Mouse (Mus musculus): ENCODE results near the gene Chrne.
"Not testable (repeated sequence)": the region's sequence is repeated elsewhere in the genome, so short reads cannot be mapped to it uniquely, and the experiment has no call there.

Gene Chrne

GRCm38 (mm10) chr11:70583775-70584174 lies 35.2 kb downstream of the Chrne start:
- no peak for DNase-seq (ENCODE audit: low read depth)

GRCm38 (mm10) chr11:70583022-70583714 lies 35.8 kb downstream of the Chrne start:
- no peak for DNase-seq (ENCODE audit: low read depth)

DNA sequence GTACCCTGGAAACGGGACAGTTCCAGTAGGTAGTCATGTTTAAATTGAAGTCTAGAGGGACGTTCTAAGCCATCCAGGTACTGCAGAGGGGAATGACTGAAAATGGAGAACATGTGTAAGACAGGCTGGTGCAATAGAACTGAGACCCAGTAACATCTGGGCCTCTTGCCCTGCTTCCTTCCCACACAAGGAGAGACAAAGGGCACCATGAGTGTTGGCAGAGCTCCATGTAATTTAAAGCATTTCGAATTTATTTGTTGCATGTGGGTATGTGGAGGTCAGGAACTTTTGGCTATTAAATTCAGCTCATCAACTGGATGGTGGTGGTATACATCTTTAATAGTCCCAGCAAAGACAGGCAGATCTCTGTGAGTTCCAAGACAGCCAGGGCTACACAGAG lies 36.8 kb downstream of the Chrne start:
- no peak for DNase-seq (ENCODE audit: low read depth)

DNA sequence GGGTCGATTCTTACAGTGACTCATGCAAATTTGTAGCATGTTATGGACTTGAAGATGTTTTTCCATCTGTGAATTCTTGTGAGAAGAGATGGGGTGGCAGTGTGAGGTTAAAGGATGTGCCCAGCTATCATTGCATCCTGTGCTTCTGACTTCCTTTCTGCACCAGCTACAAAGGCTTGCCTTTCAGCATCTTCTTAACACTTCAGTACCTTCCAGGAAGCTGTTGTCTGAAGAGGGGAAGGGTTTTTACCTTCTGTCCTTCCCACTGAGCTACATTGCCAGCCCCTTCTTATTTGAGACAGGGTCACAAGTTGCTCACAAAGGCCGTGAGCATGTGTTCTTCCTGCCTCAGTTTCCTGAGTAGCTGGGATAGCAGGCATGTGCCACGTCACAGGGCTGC lies 38.1 kb downstream of the Chrne start:
- DNase-seq (ENCODE audit: low read depth) = no peak

GRCm38 (mm10) chr11:70580358-70580720 lies 38.7 kb downstream of the Chrne start:
- no peak for DNase-seq (ENCODE audit: low read depth)

- no peak for DNase-seq (ENCODE audit: low read depth)
These were observed 39.2 kb downstream of the Chrne start for GRCm38 (mm10) chr11:70579710-70580357.

DNA sequence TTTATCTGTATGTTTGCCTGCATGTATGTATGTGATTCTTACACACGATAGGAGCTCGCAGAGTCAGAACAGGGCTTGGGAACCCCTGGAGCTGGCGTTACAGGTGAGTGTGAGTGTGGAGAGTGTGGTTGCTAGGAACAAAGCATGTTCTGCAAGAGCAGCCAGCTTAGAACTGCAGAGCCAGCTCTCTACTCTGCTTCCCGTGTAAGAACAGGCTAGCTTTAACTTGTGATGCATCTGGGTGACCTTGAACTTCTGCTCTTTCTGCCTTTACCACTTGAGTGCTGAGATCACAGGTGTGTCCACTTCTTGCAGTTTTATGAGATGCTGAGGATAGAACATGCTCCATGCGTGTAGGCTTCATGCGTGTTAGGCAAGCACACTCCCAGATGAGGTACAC lies 40.1 kb downstream of the Chrne start:
- DNase-seq (ENCODE audit: low read depth) = no peak

DNA sequence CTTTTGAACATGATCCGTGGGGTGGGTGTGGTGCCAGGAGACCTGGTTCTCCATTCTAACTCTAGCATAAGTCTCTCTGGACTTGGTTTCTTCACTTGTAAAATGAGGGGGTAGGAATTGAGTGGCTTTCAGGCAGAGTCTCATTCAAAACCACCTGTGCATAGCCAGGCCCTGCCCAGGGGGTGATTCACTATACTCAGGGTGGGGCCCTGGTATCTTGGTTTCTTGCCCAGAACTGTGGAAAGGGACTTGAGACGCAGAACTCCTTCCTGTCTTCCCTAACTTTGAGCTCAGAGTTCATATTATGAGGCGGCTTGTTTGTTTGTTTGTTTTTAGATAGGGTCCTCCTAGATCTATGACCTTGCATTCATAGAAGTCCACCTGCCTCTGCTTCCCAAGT lies 41.8 kb downstream of the Chrne start:
- DNase-seq (ENCODE audit: low read depth) = no peak

- DNase-seq (ENCODE audit: low read depth) = no peak
These were observed 45.1 kb downstream of the Chrne start for GRCm38 (mm10) chr11:70573872-70574271.

GRCm38 (mm10) chr11:70572348-70572902 lies 46.6 kb downstream of the Chrne start:
- no peak for DNase-seq (ENCODE audit: low read depth)

- no peak for DNase-seq (ENCODE audit: low read depth)
These were observed 47.4 kb downstream of the Chrne start for GRCm38 (mm10) chr11:70571641-70572040.

DNA sequence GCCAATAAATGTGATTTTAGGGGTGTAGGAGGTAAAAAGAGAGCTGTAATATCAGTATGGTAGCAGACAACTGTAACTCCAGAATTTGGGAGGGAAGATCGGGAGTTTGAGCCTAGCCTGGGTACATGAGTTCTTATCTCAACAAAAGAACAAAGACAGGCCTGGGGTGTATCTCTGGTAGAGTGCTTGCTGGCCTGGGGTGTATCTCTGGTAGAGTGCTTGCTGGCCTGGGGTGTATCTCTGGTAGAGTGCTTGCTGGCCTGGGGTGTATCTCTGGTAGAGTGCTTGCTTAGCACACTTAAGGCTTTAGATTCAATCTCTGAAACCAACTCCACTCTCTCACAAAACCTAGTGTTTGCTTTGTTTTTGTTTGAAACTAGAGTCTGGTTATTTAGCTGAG lies 48.4 kb downstream of the Chrne start:
- DNase-seq (ENCODE audit: low read depth) = not testable (repeated sequence)

DNA sequence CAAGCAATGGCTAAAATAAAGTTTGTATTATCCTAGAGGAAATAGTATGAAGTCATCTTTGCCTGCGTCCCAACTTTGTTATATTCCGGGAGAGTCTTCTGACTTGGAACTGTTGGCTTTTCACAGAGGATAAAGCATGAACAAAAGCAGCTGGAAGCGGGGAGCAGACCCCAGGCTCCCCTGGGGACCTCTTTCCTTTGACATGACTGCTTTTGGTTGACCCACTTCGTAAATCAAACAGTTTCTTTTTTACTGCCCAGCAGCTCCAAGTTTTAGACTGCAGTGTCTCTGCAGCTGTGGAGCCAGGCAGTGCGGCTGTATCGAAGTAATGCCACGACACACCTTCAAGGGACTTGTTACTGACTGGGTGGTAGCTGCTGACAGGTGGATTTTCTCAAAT lies 52.4 kb downstream of the Chrne start:
- DNase-seq (ENCODE audit: low read depth) = no peak
